Mouse (Mus musculus): Measurements from ENCODE around the gene Znrf3. TPM values are rescaled to one million over a fixed set of nuclear protein-coding genes. Genes with fewer than 3 reads are reported as not detected.

The Znrf3 gene
- total RNA-seq, 1 experiment from 2014 or later = 6.7 TPM

DNA sequence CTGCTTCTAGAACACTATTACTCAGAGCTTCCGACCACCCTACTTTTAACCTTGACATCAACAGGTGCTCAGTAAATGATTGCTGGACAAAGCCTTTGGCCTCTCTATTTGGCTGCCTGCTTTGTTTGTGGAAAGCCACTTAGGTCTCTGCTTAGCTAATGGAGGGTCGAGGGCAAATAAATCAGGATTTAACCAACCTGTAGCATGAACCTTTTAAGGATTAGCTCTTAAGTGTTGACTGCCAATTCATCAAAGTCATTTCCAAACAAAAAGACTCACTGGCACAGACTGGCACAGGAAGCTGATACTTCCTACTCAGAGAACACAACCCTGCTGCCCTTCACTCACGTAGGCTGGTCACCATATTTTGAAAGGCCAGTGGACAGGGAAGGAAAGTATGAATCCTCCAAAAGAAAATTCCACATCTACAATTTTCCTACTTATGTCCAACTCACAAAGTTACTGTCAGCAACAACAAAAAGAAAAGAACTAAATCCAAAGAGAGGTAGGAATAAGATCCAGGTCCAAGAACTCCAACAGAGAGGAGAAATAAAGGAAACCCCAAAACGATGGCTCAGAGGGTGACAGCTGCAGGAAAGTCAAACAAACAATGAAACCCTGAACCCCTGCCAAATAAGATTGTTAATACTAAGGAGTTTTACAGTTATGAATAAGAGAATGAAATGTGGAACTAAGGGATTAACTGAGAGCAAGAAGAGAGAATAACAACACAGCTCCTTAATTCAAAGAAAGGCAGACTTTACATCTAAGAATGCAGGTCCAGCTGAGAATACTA, 97.6 kb downstream of the Znrf3 start:
- no peak for ATAC-seq (replicated peaks in 1 of 2; ENCODE audit: insufficient read depth in 1 of 2, low FRiP score in 2 of 2, low TSS enrichment in 1 of 2, low read depth in 1 of 2, poor library complexity in 2 of 2, severe bottlenecking in 2 of 2)

DNA sequence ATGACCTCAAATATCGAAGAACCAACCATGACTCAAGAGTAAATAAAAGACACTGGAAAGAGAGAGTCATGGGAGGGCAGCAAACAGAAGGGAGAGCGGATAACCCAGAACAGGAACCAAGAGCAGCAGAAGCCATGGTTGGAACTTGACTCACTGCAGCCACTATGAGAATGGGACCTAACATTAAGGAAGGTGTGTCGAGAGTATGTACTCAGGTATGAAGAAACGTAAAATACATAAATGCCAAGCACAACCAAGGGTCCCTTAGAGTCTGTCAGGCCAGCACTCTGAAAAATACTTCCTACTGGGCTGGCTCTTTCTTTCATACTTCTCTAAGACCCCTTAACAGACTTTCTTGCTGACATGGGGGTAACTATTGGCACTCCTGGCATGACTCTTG, 100.9 kb downstream of the Znrf3 start:
- ATAC-seq (replicated peaks in 1 of 2; ENCODE audit: insufficient read depth in 1 of 2, low FRiP score in 2 of 2, low TSS enrichment in 1 of 2, low read depth in 1 of 2, poor library complexity in 2 of 2, severe bottlenecking in 2 of 2) = no peak

- no peak for ATAC-seq (replicated peaks in 1 of 2; ENCODE audit: insufficient read depth in 1 of 2, low FRiP score in 2 of 2, low TSS enrichment in 1 of 2, low read depth in 1 of 2, poor library complexity in 2 of 2, severe bottlenecking in 2 of 2)
Measured at GRCm38 (mm10) chr11:5339732-5340131, 104.9 kb downstream of the Znrf3 start.

GRCm38 (mm10) chr11:5336852-5337251, 107.8 kb downstream of the Znrf3 start:
- ATAC-seq (replicated peaks in 1 of 2; ENCODE audit: insufficient read depth in 1 of 2, low FRiP score in 2 of 2, low TSS enrichment in 1 of 2, low read depth in 1 of 2, poor library complexity in 2 of 2, severe bottlenecking in 2 of 2) = no peak

DNA sequence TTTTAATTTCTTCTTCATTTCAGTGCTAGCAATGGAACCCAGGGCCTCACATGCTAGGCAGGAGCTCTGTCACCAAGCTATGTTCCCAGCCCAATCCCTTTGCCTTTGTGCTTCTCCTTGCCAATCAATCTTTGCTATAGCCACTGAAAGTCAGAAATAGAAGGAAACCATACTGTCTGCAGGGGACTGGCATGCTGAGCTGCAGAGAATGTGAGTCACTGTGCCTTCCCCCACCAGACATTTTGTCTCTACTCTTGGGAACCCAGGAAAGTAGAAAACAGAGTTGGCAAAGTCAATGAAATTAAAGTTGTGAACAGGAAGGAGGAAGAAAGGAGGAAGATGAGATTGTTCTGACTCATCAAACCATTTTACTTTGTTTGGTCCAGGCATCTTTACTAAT, 108.4 kb downstream of the Znrf3 start:
- no peak for ATAC-seq (replicated peaks in 1 of 2; ENCODE audit: insufficient read depth in 1 of 2, low FRiP score in 2 of 2, low TSS enrichment in 1 of 2, low read depth in 1 of 2, poor library complexity in 2 of 2, severe bottlenecking in 2 of 2)

GRCm38 (mm10) chr11:5330851-5331250, 113.8 kb downstream of the Znrf3 start:
- ATAC-seq (replicated peaks in 1 of 2; ENCODE audit: insufficient read depth in 1 of 2, low FRiP score in 2 of 2, low TSS enrichment in 1 of 2, low read depth in 1 of 2, poor library complexity in 2 of 2, severe bottlenecking in 2 of 2) = no peak

DNA sequence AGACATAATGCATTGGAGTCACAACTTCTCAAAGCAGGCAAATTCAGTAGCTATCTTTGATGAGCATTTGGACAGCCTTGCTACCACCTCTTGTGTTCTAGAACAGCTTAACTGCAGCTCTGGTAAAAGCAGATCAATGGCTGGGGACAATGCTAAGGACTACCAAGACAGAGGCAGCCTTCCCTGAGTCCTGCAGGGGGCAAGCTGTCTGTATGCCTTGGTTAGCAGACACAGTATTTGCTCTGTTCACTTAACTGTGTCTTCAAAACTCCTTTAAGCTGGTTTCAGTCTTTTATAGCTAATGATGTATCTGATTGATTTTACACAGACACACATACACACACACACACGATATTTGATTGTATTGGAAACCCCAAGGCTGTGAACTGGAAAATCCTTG, 117.0 kb downstream of the Znrf3 start:
- no peak for ATAC-seq (replicated peaks in 1 of 2; ENCODE audit: insufficient read depth in 1 of 2, low FRiP score in 2 of 2, low TSS enrichment in 1 of 2, low read depth in 1 of 2, poor library complexity in 2 of 2, severe bottlenecking in 2 of 2)

DNA sequence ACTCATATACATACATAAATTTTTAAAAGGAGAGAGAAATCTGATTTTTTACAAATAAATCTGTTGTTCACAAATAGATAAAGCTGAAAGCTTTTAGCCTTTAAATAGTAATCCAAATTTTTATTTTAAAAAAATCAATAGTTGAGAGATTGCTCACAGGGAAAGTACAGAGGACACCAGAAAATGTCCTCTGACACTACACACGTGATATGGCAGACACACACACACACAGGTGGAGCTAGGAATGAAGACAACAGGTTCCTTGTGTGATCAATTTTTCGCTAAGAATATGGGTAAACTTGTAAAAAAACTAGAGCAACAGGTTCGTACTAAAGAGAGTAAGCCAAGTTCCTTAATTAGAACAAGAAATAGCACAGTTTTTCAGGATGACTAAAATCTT, 118.4 kb downstream of the Znrf3 start:
- no peak for ATAC-seq (replicated peaks in 1 of 2; ENCODE audit: insufficient read depth in 1 of 2, low FRiP score in 2 of 2, low TSS enrichment in 1 of 2, low read depth in 1 of 2, poor library complexity in 2 of 2, severe bottlenecking in 2 of 2)

GRCm38 (mm10) chr11:5325217-5325616, 119.4 kb downstream of the Znrf3 start:
- no peak for ATAC-seq (replicated peaks in 1 of 2; ENCODE audit: insufficient read depth in 1 of 2, low FRiP score in 2 of 2, low TSS enrichment in 1 of 2, low read depth in 1 of 2, poor library complexity in 2 of 2, severe bottlenecking in 2 of 2)

- no peak for ATAC-seq (replicated peaks in 1 of 2; ENCODE audit: insufficient read depth in 1 of 2, low FRiP score in 2 of 2, low TSS enrichment in 1 of 2, low read depth in 1 of 2, poor library complexity in 2 of 2, severe bottlenecking in 2 of 2)
Measured at GRCm38 (mm10) chr11:5324296-5324695, 120.4 kb downstream of the Znrf3 start.

DNA sequence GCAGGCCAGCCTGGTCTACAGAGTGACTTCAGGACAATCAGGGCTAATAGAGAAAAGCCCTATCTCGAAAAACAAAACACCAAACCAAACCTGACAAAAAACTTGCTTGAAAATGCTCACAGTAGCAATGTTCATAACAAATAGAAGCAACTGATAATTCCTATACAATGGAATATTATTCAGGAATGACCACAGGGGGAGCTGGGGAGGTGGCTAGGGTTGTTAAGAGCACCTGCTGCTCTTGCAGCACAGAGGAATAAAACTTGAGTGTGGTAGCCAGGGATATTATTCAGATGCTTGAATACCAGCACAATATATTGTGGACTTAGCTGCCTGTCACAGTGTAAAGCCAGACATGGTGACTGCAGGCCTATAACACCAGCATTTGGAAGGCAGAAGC, 123.0 kb downstream of the Znrf3 start:
- no peak for ATAC-seq (replicated peaks in 1 of 2; ENCODE audit: insufficient read depth in 1 of 2, low FRiP score in 2 of 2, low TSS enrichment in 1 of 2, low read depth in 1 of 2, poor library complexity in 2 of 2, severe bottlenecking in 2 of 2)

DNA sequence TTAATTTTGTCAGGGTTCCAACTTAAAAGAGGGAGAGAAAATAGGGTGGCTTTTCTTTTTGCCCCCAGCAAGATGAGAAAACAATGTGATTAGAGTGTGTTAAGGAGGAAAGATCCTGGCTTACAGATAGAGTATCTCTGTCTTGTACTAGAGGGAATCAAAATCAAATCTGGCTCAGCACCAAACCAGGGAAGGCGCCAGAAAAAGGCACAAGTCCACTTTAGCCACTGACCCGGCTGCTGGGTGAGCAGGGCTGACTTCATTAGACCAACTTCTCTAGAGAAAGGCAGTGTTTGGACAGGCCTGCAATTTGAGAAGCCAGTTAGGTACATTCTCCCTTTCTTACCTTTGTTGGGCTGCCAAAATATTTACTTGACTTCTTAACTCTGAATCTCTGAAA, 125.7 kb downstream of the Znrf3 start:
- no peak for ATAC-seq (replicated peaks in 1 of 2; ENCODE audit: insufficient read depth in 1 of 2, low FRiP score in 2 of 2, low TSS enrichment in 1 of 2, low read depth in 1 of 2, poor library complexity in 2 of 2, severe bottlenecking in 2 of 2)

DNA sequence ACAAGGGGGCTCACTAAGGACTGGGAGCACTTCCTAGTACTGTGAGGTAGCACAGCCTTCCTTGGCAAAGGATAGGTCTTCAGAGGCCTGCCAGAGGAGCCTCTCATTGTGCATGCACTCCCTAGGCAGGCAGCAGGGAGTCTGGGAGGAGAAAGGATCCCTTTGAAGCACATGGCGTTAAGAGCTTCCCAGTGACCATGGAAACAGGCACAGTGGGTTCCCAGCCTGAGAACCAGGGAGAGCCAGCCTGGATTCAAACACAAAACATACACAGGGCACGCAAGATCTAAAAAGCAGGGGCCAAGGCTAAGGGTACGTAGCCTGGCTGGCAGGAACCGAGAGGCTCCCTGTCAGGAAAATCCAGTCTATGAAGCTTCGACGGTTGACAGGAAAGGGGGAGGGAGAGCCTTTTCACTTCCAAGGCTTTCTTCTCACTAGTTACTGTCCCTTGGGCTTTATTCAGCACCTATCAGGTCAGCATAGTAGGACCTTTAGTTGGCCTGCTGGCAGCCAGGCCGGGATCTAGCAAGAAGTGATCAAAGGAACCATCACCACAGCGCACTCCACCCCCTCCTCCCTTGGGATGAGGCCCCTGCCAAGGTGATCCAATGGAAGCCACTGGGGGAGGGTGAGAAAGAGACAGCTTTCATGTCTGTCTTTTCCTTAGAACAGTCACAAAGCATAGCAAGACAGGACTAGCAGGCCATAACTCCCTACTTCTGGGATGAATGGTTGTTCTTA, 126.4 kb downstream of the Znrf3 start:
- ATAC-seq (replicated peaks in 1 of 2; ENCODE audit: insufficient read depth in 1 of 2, low FRiP score in 2 of 2, low TSS enrichment in 1 of 2, low read depth in 1 of 2, poor library complexity in 2 of 2, severe bottlenecking in 2 of 2) = no peak

DNA sequence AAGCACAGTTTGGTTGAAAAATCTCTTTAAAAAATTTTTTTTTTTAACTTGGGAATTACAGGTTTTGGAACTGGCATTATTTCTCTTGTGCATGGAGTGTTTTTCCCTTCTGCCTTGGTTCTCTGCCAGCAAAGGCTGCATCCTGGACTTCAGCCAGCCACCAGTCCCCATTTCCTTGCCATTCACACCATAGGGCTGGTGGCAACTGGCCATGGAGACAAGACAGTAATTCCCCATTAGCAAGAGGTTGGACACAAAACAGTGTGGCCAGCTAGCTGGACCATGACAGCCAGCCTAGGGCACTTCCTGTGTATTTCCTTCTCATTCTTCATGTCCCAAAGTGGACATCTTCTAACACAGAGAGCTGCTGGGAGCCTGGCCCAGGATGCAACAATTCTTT, 129.9 kb downstream of the Znrf3 start:
- no peak for ATAC-seq (replicated peaks in 1 of 2; ENCODE audit: insufficient read depth in 1 of 2, low FRiP score in 2 of 2, low TSS enrichment in 1 of 2, low read depth in 1 of 2, poor library complexity in 2 of 2, severe bottlenecking in 2 of 2)

- ATAC-seq (replicated peaks in 1 of 2; ENCODE audit: insufficient read depth in 1 of 2, low FRiP score in 2 of 2, low TSS enrichment in 1 of 2, low read depth in 1 of 2, poor library complexity in 2 of 2, severe bottlenecking in 2 of 2) = no peak
Measured at GRCm38 (mm10) chr11:5314330-5314741, 130.3 kb downstream of the Znrf3 start.

- no peak for ATAC-seq (replicated peaks in 1 of 2; ENCODE audit: insufficient read depth in 1 of 2, low FRiP score in 2 of 2, low TSS enrichment in 1 of 2, low read depth in 1 of 2, poor library complexity in 2 of 2, severe bottlenecking in 2 of 2)
Measured at GRCm38 (mm10) chr11:5307024-5307905, 137.4 kb downstream of the Znrf3 start.

- ATAC-seq (replicated peaks in 1 of 2; ENCODE audit: insufficient read depth in 1 of 2, low FRiP score in 2 of 2, low TSS enrichment in 1 of 2, low read depth in 1 of 2, poor library complexity in 2 of 2, severe bottlenecking in 2 of 2) = no peak
Measured at GRCm38 (mm10) chr11:5306017-5306416, 138.6 kb downstream of the Znrf3 start.

DNA sequence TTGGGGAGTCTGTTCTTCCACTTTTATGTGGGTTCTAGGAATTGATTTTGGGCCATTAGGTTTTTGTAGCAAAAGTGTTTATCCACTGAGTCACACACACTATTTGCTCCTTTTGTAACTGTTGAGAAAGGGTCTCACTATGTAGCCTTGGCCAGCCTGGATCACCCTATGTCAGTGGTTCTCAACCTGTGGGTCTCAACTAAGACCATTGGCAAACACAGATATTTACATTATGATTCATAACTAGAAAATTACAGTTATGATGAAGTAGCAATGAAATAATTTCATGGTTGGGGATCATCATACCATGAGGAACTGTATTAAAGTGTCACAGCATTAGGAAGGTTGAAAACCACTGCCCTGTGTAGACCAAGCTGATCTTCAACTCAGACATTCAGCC, 140.1 kb downstream of the Znrf3 start:
- ATAC-seq (replicated peaks in 1 of 2; ENCODE audit: insufficient read depth in 1 of 2, low FRiP score in 2 of 2, low TSS enrichment in 1 of 2, low read depth in 1 of 2, poor library complexity in 2 of 2, severe bottlenecking in 2 of 2) = no peak
